Mouse (Mus musculus): ENCODE data around the gene H6pd. TPM values are rescaled to one million over a fixed set of nuclear protein-coding genes. Genes with fewer than 3 reads are reported as not detected.

H6pd gene
- polyA plus RNA-seq (2012; rRNA removed): 65.2 and 78.9 TPM in 2 replicates

DNA sequence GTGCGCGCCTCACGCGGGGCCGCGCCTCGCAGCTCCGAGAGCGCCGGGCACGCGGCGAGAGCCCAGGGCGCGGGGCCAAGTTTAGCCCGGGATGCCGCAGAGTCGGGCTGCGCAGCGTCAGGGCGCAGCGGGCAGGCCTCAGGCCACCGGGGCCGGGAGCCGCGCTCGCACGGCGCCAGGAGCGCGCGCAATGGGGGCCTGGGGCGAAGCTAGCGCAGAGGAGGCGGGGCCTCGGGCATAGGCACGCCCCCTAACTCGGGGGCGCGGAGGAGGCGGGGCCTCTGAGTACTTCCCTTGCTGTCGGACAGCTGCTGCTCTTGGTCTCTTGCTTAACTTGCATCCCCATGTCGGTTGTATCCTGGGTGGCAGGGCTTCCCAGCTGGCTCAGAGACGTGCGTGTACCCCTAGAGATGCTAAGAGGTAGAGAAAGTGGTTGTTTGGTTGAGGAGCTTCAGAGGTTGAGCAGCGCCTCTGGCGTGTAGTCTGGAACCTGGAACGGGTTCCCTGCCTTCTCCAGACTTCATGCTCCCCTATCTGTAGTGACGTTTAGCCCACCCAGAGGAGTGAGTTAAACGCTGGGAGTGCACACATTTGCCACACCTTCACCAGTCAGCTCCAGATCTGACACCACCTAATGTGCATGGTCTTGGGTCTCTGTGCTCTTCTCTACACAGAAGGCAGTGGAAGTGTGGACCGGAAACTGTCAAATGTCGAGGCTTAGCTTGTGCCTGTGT is at the start of gene H6pd:
Gene H6pd (minus strand): TSS at position 171 of the 734 bp plus-strand sequence.

DNA sequence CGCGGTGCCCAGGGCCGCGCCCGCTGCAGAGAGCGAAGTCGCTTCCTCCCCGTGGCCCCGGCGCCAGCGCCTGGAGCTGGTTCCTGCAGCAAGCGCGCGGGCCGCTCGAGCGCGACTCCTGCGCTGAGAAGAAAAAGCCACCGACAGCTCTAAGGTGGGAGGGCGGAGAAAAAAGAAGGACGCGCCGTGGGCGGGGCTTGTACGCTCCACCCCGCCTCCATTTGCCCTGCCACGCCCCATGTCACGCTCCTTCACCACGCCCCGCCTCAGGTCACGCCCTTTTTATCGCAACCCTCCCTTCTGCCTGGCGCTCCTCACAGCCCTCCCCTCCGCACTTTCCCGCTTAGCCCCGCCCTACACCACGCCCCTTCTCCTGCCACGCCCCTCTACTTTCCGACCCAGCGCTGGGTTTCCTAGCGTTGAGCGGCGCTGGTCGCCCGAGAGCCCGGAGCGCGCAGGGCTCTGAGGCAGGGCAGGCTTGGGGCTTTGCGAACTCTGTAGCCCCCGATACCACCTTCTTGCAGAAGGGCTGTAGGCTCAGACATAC is 53.9 kb downstream of the H6pd start, which contains the start of gene Spsb1:
Gene Spsb1 (minus strand): TSS at position 151 of the 547 bp plus-strand sequence.

Other genes with a start within 250 kb of the H6pd start
- gene Slc25a33, start 234.7 kb downstream of the H6pd start, polyA plus RNA-seq (2012; rRNA removed): 19.1 and 24.4 TPM in 2 replicates
- gene Spsb1, start 54.0 kb downstream of the H6pd start, polyA plus RNA-seq (2012; rRNA removed): 0.68 and 0.80 TPM in 2 replicates
- 0.81 and 0.85 TPM in 2 replicates for gene Gpr157, start 78.3 kb upstream of the H6pd start, polyA plus RNA-seq (2012; rRNA removed)
- 0.12 and 0.14 TPM in 2 replicates for gene Slc2a5, start 110.3 kb upstream of the H6pd start, polyA plus RNA-seq (2012; rRNA removed)
- gene Slc2a7, start 139.9 kb upstream of the H6pd start, polyA plus RNA-seq (2012; rRNA removed): 0.10 TPM in 1 of 2 replicates, not detected in the other
- not detected in 2 replicates for gene Car6, start 192.3 kb upstream of the H6pd start, polyA plus RNA-seq (2012; rRNA removed)
- 322 and 358 TPM in 2 replicates for gene Eno1, start 227.7 kb upstream of the H6pd start, polyA plus RNA-seq (2012; rRNA removed)